Mouse (Mus musculus): ENCODE measurements around the gene Rps10. TPM values are rescaled to one million over a fixed set of nuclear protein-coding genes. Genes with fewer than 3 reads are reported as not detected.
A peak's percentile ranks its signal among the peaks of the same experiment; 100 is the strongest.

The Rps10 gene
- total and polyA plus RNA-seq, 3 experiments: 2,522 to 3,437 (median 3,351) TPM

GRCm38 (mm10) chr17:27583185-27583894 is 53.1 kb downstream of the Rps10 start:
- no peak overlapping the region for H3K9ac ChIP-seq (ENCODE audit: insufficient read depth, low read depth)
- H3K4me3 ChIP-seq (replicated peaks in 1 of 3; ENCODE audit: low read depth in 2 of 3, low read length in 2 of 3, poor library complexity in 1 of 3): no peak overlapping the region
- no peaks in the 10 kb centered on the region for H3K9me3 ChIP-seq (replicated peaks; ENCODE audit: low read length)
- in situ Hi-C loops (cut with MboI; ENCODE audit: low pct_ligation_motif_present, low pct_unique_long_range_greater_than_20kb, low sequenced_read_pairs) (no loop called here), dilution Hi-C loops (cut with MboI; ENCODE audit: extremely low pct_ligation_motif_present, extremely low pct_unique_long_range_greater_than_20kb, low sequenced_read_pairs) (no loop called here)
- no peak overlapping the region for H3K27ac ChIP-seq (ENCODE audit: insufficient read depth, low read depth)
- H3K4me1 ChIP-seq (ENCODE audit: control insufficient read depth in 1 of 2, insufficient read depth in 2 of 2): peaks cover 12 to 55% of the 10 kb centered on the region in 2 experiments
- no peak overlapping the region for H3K4me2 ChIP-seq (ENCODE audit: insufficient read depth, low read depth, poor library complexity, severe bottlenecking)
- H3K79me2 ChIP-seq (replicated peaks; ENCODE audit: control insufficient read depth, extremely low read depth, insufficient read depth, poor library complexity, severe bottlenecking): no peaks in the 10 kb centered on the region
- no peaks in the 10 kb centered on the region for H3K27me3 ChIP-seq (replicated peaks)
- DNase-seq (ENCODE audit: extremely low read depth): no peak
- TF ChIP-seq ZC3H11A (IDR thresholded peaks at IDR 0.05; ENCODE audit: low read depth, low read length): no peak
- TF ChIP-seq CTCF (conservative IDR thresholded peaks at IDR 0.05 in 1 of 2, IDR thresholded peaks at IDR 0.05 in 1 of 2; ENCODE audit: low read depth in 2 of 2, low read length in 2 of 2): no peak
- no peak for TF ChIP-seq HCFC1 (IDR thresholded peaks at IDR 0.05; ENCODE audit: low read depth, low read length)
- peak; percentile 18; the same call in 1 of the 2 replicates for TF ChIP-seq BHLHE40 (IDR thresholded peaks at IDR 0.05; ENCODE audit: low read depth, low read length)
- no peak for TF ChIP-seq IRF4 (IDR thresholded peaks at IDR 0.05; ENCODE audit: low read depth, low read length)
- TF ChIP-seq PAX5 (IDR thresholded peaks at IDR 0.05; ENCODE audit: low read length): no peak
- TF ChIP-seq MXI1 (IDR thresholded peaks at IDR 0.05; ENCODE audit: low read depth, low read length): no peak
- peaks cover 36 to 88% of the 10 kb centered on the region in 2 experiments for H3K36me3 ChIP-seq (replicated peaks in 1 of 2; ENCODE audit: control insufficient read depth in 1 of 2, insufficient read depth in 1 of 2, low read length in 1 of 2)

Other genes starting within 250 kb of the Rps10 start
- gene Grm4, start 115.3 kb downstream of the Rps10 start, total RNA-seq (2012; rRNA removed): not detected in 2 replicates
- gene Grm4, start 115.3 kb downstream of the Rps10 start, total RNA-seq (2014; rRNA removed): not detected in 2 replicates
- gene Grm4, start 115.3 kb downstream of the Rps10 start, polyA plus RNA-seq (2012; ENCODE audit: insufficient read length, low read depth): not detected in 2 replicates
- gene Hmga1, start 80.2 kb downstream of the Rps10 start, total RNA-seq (2012; rRNA removed): 88.7 and 117 TPM in 2 replicates
- 42.8 and 43.8 TPM in 2 replicates for gene Hmga1, start 80.2 kb downstream of the Rps10 start, total RNA-seq (2014; rRNA removed)
- 83.7 and 125 TPM in 2 replicates for gene Hmga1, start 80.2 kb downstream of the Rps10 start, polyA plus RNA-seq (2012; ENCODE audit: insufficient read length, low read depth)
- 23.2 and 30.2 TPM in 2 replicates for gene AI413582, start 70.9 kb downstream of the Rps10 start, total RNA-seq (2012; rRNA removed)
- 14.0 and 14.6 TPM in 2 replicates for gene AI413582, start 70.9 kb downstream of the Rps10 start, total RNA-seq (2014; rRNA removed)
- 34.5 and 43.6 TPM in 2 replicates for gene AI413582, start 70.9 kb downstream of the Rps10 start, polyA plus RNA-seq (2012; ENCODE audit: insufficient read length, low read depth)
- 69.2 and 81.9 TPM in 2 replicates for gene Nudt3, start 13.2 kb downstream of the Rps10 start, total RNA-seq (2012; rRNA removed)
- gene Nudt3, start 13.2 kb downstream of the Rps10 start, total RNA-seq (2014; rRNA removed): 44.6 and 54.4 TPM in 2 replicates
- 58.3 and 64.5 TPM in 2 replicates for gene Nudt3, start 13.2 kb downstream of the Rps10 start, polyA plus RNA-seq (2012; ENCODE audit: insufficient read length, low read depth)
- not detected in 2 replicates for gene RPS10-NUDT3, start 1.4 kb downstream of the Rps10 start, total RNA-seq (2012; rRNA removed)
- not detected in 2 replicates for gene RPS10-NUDT3, start 1.4 kb downstream of the Rps10 start, total RNA-seq (2014; rRNA removed)
- 30.3 and 54.1 TPM in 2 replicates for gene RPS10-NUDT3, start 1.4 kb downstream of the Rps10 start, polyA plus RNA-seq (2012; ENCODE audit: insufficient read length, low read depth)
- 11.4 and 13.2 TPM in 2 replicates for gene Pacsin1, start 18.8 kb upstream of the Rps10 start, total RNA-seq (2012; rRNA removed)
- 1.9 and 2.3 TPM in 2 replicates for gene Pacsin1, start 18.8 kb upstream of the Rps10 start, total RNA-seq (2014; rRNA removed)
- 14.0 and 15.9 TPM in 2 replicates for gene Pacsin1, start 18.8 kb upstream of the Rps10 start, polyA plus RNA-seq (2012; ENCODE audit: insufficient read length, low read depth)
- not detected in 2 replicates for gene Spdef, start 92.3 kb upstream of the Rps10 start, total RNA-seq (2012; rRNA removed)
- gene Spdef, start 92.3 kb upstream of the Rps10 start, total RNA-seq (2014; rRNA removed): not detected in 2 replicates
- not detected in 2 replicates for gene Spdef, start 92.3 kb upstream of the Rps10 start, polyA plus RNA-seq (2012; ENCODE audit: insufficient read length, low read depth)
- 44.2 and 46.4 TPM in 2 replicates for gene D17Wsu92e, start 184.0 kb upstream of the Rps10 start, total RNA-seq (2012; rRNA removed)
- 33.1 and 34.9 TPM in 2 replicates for gene D17Wsu92e, start 184.0 kb upstream of the Rps10 start, total RNA-seq (2014; rRNA removed)
- 70.8 and 73.5 TPM in 2 replicates for gene D17Wsu92e, start 184.0 kb upstream of the Rps10 start, polyA plus RNA-seq (2012; ENCODE audit: insufficient read length, low read depth)
- 154 and 173 TPM in 2 replicates for gene Snrpc, start 201.5 kb upstream of the Rps10 start, total RNA-seq (2012; rRNA removed)
- 165 and 171 TPM in 2 replicates for gene Snrpc, start 201.5 kb upstream of the Rps10 start, total RNA-seq (2014; rRNA removed)
- gene Snrpc, start 201.5 kb upstream of the Rps10 start, polyA plus RNA-seq (2012; ENCODE audit: insufficient read length, low read depth): 184 and 194 TPM in 2 replicates
- 9.8 and 13.1 TPM in 2 replicates for gene Uhrf1bp1, start 219.8 kb upstream of the Rps10 start, total RNA-seq (2012; rRNA removed)
- gene Uhrf1bp1, start 219.8 kb upstream of the Rps10 start, total RNA-seq (2014; rRNA removed): 5.7 and 6.0 TPM in 2 replicates
- gene Uhrf1bp1, start 219.8 kb upstream of the Rps10 start, polyA plus RNA-seq (2012; ENCODE audit: insufficient read length, low read depth): 12.2 and 13.6 TPM in 2 replicates